Mouse (Mus musculus) thymus, postnatal 4 days (tissue): ENCODE measurements around the gene 2410004B18Rik.
"Not testable (repeated sequence)": the region's sequence is repeated elsewhere in the genome, so short reads cannot be mapped to it uniquely, and the experiment has no call there.

ENCODE experiments used
- DNase-seq: peaks from one replicate; pipeline ENCODE4 v3.0.0; 2021

2410004B18Rik gene

DNA sequence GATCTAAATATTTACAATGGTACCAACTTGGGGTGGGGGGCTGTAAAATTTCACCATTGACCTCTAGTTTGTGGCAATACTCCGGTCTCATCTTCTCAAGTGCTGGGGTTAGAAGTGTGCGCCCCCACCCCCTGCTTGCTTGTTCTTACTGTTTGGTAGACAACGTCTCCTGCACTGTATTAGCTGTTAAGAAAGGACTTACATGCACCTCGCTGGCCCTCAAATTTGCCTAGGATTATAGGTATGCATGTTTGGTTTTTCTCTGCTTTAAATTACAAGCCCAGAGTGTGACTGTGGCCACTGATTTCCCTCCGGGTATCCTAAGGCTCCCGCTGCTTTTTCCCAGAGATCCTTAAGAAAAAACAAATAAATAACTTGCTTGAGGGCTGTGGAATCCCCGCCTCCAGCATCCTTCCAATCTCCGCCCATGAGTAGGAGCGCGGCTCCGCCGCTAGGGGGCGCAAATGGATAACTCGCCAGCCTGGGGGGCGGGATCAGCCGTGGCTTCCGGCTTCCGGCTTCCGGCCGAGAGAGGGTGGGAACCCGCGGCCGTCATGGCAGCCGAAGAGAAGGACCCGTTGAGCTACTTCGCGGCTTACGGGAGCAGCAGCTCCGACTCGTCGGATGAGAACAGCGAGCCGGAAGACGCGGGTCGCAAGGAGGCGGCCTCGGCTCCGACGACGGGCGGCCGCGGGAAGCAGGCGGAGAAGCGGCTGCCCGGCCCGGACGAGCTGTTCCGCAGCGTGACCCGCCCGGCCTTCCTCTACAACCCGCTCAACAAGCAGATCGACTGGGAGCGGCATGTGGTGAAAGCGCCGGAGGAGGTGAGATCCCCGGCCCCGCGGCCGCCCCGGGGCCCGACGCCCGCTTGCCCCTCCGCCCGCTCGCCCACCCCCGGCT, at the start of gene 2410004B18Rik:
2410004B18Rik (plus strand) TSS at position 510 of the 900 bp plus-strand sequence.
- peak; percentile 97 for DNase-seq

DNA sequence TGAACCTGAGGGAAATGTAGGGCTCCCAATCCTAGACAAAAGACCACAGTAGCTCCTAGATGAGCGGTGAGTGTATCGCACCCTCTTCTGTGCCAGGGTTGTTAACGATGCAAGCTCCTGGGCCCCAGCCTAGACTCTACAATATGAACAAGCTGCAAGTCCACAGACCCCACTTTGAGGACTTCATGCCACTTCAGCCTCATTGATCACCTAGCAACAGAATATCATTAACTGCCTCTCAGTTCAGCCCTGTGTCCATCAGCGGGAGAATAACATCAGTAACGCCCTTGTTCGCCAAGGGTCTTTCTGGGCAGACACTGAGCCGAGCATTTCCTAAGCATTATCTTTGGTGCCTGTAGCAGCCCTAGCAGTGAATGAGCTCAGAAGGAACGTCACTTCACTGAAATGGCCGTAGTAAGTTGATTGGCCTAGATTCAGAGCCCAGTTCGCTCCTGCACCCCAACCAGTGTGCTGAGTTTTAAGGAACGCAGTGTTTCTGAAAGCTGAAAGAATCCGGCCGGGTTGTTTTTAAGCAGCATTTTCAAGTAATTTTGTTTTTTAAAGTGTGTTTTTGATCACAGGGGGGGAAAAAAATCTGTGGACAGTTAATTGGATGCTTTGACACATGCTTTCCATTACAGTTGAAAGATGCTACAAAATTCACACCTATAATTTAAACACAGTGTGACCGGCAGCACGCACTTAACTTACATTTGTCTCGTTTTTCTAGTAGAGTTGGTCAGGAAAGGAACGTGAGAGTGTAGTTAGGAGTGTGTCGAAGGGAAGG, 47.3 kb upstream of the 2410004B18Rik start:
- no peak for DNase-seq

DNA sequence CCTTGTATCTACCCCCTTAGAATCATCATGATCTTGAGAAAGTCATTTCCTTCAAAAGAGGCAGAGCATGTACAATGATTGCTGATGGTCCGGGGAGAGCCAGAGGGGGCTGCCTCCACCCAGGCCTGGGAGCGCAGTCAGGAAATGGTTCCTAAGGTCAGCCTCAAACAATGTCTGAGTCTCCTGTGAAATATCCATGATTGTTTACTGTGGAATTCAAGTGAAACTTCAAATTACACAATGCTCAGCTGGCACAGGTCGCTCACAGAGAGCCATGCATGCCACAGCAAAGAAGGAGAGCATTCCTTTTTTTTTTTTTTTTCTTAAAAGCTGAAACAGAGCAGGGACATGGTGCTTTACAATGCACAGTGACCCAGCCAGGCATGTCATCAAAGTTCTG, 45.4 kb upstream of the 2410004B18Rik start:
- DNase-seq = no peak

DNA sequence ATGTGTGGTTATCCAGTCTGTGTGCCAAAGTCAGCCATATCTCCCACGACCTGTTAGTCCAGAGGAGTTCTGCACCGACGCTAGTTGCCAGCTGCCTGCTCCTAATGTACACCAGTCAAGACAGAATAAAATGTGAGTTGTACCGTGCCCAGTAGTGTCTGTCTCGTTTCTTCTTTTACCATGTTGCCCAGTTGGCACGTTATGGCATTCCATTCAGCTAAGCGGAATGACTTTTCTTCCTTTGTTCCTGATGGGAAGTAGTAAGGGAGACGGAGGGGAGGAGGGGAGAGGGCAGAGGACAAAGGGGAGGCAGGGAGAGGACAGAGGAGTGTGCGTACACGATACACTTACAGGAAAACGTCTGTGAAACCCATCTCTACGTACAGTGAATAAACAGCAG, 43.7 kb upstream of the 2410004B18Rik start:
- no peak for DNase-seq

DNA sequence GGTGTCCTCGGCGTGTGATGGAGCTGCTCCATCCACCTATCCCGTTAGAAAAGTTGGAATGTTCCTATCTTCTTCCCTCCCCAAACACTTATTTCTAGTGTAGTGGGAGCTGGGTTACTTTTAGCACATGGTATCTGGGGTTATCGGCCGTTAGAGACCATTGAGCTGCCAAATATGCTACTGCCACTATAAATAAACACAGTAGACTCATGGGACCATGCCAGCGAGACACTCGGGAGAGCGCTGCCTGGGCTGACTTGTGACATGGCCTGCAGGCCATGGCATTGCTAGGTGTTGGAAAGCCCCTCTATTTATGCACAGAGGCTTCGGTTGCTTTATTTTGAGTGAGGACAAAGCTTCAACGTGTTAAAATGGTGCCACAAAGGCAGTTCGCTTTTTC, 40.1 kb upstream of the 2410004B18Rik start:
- no peak for DNase-seq

DNA sequence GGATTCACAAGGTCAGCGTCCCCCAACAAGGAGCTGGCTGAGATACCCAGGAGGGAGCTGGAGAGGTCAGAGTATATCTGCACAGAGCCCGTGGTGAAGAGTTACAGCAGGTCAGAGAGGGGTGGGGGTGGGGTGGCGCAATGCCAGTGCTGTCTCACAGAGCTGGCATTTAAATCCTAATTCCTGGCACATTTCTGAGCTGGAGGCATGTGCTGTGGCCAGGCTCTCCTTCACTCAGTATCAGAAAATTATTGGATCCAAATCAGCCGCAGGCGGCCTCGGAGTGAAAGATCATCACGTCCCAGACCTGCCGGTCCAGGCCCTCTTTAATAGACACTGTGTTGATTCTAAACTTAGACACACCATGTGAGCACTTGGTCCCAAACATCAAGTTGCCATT, 38.0 kb upstream of the 2410004B18Rik start:
- DNase-seq = no peak

DNA sequence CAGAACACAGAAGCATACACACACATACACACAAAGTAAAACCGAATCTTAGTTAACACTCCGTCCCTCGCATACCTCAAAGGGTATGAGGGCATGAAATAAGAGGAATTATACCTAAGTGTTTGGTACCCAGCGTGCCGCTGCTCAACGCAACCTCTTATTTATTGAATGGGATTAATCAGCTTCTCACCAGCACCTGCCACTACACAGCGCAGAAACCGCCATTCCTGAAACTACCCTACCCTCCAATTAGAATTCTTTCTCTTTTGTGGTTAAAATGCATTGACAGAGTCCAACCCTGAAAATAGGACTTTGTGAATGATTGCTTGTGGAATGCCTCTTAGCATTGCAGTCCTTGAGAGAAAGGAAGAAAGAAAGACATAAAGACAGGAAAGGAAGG, 34.3 kb upstream of the 2410004B18Rik start:
- no peak for DNase-seq

DNA sequence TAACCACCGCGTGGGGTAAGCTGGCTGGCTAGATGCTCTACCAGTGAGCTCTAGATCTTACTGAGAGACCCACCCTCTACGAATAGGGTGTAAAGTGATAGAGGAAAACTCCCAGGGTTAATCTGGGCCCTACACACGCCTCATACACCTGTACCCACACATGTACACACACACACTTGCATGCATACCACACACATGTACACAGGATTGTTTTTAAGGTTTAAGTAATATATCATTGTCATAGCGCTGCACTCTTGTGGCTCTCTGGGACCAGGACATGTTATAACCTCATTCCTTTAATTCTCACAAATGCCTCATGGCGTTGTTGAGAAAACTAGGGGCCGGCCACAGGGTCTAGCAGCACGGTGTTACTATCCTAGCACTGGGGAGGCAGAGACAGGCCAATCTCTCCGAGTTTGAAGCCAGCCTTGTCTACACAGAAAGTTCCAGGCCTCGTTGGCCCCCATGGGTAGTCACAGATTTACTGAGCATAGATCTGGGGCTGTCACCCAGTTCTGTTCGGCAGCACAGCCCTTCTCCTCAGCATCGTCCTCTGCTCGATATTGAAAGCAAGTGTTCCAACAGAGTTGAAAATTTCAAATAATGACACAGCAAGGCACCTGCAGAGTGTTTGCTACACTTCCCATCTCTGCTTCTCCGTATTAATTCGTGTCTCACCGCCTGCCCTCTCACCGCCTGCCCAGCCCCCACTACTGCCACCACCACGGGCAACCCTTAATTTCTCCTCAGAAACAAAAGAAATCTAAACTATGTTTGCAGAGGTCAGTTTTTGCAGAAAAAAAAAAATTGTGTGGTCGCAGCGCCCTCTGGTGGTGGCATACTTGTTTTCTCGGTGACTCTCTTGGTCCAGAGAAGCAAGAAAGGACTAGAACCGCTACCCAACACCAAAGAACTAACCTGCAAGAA, 32.7 kb upstream of the 2410004B18Rik start:
- peak; percentile 72 for DNase-seq

DNA sequence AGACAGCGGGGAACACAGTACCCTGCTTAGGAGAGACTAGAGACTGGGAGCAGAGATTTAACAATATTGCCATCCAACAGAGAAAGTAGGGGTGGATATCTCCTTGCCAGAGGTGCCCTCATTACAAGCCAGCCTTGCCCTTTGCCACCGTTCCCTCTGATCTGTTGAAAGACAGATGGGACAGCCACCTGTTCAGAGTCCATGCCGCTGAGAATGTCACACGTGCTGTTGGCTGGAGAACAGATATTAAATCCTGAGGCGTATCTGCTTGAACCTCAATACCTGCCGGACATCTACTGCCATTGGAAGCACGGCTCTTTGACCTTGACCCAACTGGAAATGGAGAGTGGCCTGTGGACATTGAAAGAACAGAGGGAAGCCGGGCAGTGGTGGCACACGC, 31.2 kb upstream of the 2410004B18Rik start:
- DNase-seq = no peak

DNA sequence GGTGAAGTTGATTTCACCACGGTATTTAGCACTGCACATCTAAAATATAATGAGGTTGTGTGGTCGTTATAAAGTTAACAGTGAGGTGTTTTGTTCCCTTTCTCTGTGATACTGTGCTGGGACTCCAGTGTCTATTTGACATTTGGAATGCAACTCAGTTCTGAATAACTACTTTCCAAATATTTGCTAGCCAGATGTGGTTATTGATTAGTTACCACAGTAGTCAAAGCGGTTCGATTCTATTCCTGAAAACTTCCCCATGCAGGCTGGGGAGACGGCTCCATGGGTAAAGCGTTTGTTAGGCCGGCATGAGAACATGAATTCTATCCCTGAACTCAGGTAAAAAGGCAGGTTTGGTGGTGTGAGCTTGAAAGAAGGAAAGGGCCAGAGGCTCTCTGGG, 25.3 kb upstream of the 2410004B18Rik start:
- DNase-seq = no peak

DNA sequence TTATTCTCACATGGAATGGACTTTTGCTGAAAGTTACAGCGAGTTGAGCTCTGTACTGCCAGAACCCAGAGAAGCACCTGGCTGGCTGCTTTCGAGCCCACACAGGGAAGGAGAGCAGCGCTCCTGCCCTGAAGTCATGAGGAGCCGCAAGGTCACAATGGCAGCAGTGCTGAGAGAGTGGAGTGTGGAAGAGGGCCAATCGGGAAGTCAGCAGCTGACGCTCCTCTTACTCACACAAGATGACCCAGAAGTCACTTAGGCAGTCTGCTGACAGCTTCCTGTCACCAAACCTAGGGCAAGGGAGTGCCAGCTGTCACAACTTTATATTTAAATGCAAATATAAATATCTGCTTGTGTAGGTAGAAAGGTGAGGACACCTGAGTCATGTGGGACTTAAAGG, 24.6 kb upstream of the 2410004B18Rik start:
- DNase-seq = no peak

DNA sequence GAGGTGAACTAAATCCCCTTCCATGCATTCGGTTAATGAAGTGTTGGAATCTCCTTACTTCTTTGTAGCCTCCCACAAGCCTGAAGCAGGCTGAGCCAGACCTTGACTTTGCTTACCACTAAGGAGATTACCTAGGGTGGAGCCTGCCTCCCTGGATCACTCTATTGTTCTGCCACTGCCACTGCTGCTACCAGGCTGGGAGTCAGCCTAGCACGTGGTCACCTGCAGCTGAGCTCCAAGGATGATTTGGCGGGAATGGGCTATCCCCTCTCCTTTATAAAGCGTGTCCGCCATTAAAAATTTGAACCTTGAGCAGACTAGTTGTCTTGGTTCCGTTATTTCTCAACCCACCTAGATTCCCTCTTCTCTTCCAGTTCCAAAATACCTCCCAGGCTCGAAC, 23.9 kb upstream of the 2410004B18Rik start:
- not testable (repeated sequence) for DNase-seq

DNA sequence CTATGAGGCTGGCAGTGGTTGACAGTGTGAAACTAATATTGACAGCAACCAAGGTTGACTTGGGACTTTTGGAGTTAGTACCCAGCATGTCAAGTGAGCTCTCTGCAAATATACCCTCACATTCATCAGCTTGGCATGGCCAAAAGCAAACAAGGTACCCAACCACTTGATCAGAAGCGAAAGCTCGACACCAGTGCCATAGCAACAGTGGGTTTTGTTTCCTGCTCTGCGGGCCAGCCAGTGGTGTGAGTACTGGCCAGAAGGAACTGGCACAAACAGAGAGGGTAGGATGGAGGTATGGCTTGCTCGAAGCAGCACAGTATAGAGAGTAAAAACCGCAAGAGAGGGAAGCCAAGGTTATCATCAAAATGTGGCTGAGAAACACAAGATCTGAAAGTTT, 21.4 kb upstream of the 2410004B18Rik start:
- no peak for DNase-seq

DNA sequence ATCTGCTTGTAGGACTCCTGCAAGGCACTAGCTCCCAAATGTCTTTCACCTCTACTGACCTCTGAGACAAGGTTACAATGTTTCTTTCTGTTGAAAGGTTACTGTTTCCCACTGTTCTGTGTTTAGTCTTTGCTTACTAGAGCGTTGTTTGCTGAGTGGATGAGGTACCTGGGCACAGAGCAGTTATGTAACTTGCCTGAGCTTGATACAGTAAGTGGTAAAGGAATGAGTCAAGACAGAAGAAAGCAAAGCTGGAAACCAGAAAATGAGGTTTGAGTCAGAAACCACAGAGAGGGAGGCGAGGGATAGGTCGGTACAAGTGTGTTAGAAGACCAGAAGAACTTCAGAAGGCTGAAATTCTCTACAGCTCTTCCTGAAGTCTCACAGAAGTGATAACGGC, 21.0 kb upstream of the 2410004B18Rik start:
- no peak for DNase-seq

DNA sequence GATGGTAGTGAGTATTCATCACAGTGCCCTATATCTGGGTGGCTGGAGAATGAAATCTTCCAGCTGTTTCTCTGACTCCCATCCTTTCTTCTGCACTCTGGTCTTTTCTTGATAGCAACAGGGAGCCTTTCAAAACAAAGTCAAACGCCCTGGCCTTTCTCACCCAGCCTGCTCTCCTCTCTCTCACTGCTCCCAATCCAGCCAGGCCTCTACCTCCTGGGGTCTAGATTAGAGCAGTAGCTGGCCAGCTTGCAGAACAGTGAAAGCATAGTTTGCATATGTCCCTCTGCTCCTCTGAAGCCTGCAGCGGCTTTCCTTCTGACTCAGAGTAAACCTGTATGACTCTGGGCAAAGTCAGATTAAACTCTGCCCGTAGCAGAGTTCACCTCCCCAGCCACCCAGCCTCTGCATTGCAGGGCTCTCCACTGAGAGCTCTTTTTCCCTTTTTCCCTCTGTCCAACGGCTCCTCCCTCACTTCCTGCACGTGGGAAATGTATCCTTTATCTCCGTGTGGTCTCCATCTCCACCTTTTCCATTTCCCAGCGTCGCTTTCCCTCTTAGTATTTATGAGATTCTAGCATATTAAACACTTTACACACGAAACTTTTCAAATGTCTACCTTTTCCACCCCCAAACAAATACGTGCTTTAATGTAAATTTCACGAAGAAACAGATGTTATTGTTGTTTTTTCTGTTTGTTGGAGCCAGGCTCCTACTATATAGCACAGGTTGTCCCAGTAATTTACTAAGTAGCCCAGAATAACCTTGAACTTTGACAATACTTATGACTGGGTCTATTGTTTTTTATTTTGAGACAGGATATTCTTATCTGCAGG, 15.6 kb upstream of the 2410004B18Rik start, which contains the start of gene Bcl10:
Bcl10 (plus strand) TSS at position 786 of the 836 bp plus-strand sequence.
- DNase-seq = no peak

DNA sequence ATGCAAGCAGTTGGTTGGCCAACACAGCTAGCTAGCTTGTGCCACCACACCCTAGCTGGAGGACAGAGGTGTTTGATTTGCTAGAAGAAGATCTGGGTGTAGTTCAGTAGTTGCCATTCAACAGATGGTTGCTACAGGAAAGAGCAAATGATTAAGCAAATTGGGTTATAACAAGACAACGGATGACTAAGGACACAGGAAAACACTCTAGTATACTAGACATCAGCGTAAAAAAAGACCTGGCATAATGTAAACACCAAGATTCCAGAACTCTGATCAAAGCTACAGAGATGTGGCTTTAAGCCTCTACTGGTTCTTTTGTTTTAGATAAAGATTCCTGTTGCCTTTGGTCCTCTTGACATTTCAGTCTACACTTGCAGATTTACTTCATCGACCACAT, 14.8 kb upstream of the 2410004B18Rik start:
- no peak for DNase-seq

DNA sequence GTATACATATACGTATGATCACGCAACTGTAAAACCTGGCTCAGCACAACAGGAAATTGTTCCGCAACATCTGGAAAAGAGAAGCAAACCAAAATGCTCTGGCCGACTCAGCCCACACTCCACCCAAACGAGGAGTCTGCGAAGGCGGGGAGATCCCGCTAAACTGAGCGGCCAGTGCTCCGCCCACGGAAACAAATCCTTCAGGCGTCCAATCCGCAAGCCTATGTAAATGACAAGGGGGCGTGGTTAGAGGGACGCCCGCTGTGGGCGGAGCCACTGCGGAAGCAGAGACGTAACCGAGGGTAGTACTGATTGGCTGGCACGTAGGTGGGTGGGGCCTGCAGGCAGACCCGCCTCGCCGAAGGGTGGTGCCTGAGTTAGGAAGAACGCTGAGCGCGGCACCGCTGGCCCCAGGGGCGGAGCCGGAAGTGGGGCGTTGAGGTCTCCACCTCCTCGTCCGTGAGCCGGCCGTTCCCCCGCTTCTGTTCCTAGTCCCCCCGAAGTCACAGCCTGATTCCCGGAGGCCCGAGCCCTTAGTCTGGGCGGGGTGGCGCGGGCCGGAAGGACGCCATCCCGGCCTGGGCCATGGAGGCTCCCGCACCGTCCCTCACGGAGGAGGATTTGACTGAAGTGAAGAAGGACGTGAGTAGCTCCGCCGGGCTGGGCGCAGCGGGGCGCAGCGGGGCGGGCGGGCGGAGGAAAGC, 13.8 kb upstream of the 2410004B18Rik start:
- peak; percentile 99 for DNase-seq

DNA sequence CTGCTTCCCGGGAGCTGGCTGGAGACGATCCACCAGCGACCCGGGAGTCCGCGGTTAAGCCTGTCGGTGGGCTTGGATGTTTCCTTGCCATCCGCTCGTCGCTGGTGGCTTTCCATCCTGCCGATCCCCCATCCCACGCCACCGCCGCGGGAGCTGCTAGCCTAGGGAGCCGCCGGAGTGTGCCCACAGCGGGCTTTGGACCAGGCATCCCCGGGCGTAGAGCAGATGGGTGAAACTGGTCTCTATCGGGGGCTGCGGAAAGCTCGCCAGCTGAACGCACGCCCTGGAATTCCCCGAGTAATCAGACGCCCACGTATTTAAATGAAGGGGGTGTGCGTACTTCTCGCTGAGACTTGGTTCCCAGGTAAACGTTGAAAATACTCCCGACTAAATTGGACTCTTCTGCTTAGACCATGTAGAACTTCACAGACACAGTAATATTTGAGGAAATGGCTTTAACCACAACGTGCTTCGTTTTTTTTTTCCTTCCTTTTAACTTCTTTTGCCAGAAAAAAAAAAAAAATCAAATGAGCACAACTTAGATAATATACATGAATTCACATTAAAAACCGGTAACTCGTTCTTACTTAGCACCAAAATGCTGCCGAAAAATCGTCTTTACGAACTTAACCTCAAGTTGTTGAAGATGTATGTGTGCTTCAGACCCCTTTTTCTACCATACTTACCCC, 13.0 kb upstream of the 2410004B18Rik start:
- DNase-seq = peak; percentile 67

DNA sequence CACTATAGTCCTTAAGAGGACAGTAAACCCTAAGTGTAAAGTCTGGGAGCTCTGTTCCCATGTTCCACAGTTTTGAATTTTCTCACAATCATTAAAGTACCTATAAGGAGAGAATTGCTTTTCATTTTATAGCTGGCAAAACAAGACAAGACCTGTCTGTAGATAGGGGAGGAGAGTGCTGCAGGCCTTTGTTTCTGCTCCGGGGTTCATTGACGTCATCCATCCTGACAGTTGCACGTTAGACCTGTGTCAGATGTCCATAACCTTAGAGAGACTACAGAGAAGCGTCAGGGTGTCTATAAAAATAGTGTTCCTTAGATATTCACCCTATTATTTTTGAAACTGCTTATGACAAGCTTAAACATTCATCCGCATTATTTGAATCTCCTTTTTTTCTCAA, 12.3 kb upstream of the 2410004B18Rik start:
- DNase-seq = no peak
